Mouse (Mus musculus): ENCODE results near the gene Meis2. TPM values are rescaled to one million over a fixed set of nuclear protein-coding genes. Genes with fewer than 3 reads are reported as not detected.

The Meis2 gene
- total and polyA plus RNA-seq, 2 experiments from 2014 or later, result 106 to 204 TPM

DNA sequence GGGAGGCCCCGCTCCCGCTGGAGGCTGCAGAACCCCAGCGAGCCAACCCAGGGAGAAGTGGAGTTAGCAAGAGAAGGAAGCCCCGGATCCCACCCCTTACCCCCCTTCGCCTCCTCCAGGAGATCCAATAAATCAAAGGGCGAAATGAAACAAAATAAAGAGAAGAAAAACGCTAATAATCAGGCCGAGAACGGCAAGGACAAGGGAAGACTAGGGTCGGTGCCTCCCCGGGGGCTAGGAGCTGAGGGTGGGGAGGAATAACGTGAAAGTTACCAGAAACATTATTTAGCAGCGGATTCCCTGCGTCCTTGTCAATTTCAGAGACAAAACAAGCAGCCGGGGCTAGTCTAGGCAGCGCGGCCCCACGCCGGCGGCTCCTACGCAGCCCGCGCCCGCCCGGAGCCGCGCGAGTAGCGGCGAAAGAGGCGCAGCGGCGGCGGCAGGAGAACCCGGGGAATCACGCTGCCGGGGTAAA, 1.8 kb downstream of the Meis2 start:
- peak overlapping the region; percentile 70 for H3K4me3 ChIP-seq (ENCODE audit: low read depth, low read length)

DNA sequence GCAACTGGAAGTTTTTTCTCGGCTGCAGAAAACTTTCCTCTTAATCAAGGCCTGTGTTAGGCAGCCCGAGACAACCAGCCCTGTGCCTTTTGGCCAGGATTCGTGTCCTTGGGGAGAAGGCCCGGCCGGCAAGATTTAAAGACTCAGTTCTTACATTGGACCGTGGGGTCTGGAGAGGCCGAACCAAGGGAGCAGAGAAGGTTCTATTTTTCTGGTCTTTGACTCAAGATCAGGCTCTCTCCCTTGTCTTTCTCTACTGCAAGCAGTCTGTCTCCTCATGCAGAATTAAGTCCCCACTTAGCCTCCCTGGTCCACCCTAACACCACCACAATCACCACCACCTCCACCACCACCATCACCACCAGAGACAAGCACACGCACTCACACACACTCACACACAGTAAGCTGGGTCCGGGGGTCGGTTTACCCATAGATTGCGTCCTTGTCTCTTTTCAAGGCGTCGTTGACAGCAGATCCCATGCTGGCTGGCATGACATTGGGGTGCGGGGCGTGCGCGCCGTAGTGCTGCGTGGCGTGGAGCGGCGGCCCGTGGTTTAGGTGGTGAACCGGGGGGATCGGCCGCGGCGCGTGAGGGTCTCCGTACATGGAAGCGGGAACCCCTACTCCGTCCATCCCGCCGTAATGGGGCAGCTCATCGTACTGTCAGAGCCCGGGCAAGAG, 2.7 kb downstream of the Meis2 start:
- ATAC-seq (no peak), DNase-seq (peak; percentile 68)
- Histone ChIP-seq H3K27me3 (ENCODE audit: insufficient read depth, low read length) (no peaks in the 10 kb centered on the region), H3K9me3 (ENCODE audit: low read length) (no peaks in the 10 kb centered on the region), H3K4me1 (ENCODE audit: insufficient read depth) (no peaks in the 10 kb centered on the region; the same call in 1 of the 2 replicates), H3K9ac (peak overlapping the region; percentile 94), H3K36me3 (ENCODE audit: insufficient read depth) (no peaks in the 10 kb centered on the region), H3K27ac (ENCODE audit: low read depth, low read length) (peak overlapping the region; percentile 96), H3K4me2 (ENCODE audit: low read depth) (peak overlapping the region; percentile 61), H3K4me3 (ENCODE audit: low read depth, low read length) (peak overlapping the region; percentile 70)
- TF ChIP-seq CTCF (IDR thresholded peaks at IDR 0.05; ENCODE audit: low read depth), result no peak
- under 1% methylated on average over 36 of the region's 36 CpGs for WGBS

More for the DNA sequence above, 1.8 kb downstream of the Meis2 start:
- Histone ChIP-seq H3K27me3 (ENCODE audit: insufficient read depth, low read length) (no peaks in the 10 kb centered on the region), H3K4me2 (ENCODE audit: low read depth) (peak overlapping the region; percentile 61), H3K4me1 (ENCODE audit: insufficient read depth) (no peaks in the 10 kb centered on the region; the same call in 1 of the 2 replicates), H3K27ac (ENCODE audit: low read depth, low read length) (peak overlapping the region; percentile 96), H3K9ac (peak overlapping the region; percentile 94), H3K36me3 (ENCODE audit: insufficient read depth) (no peaks in the 10 kb centered on the region), H3K9me3 (ENCODE audit: low read length) (no peaks in the 10 kb centered on the region)
- ATAC-seq (no peak), DNase-seq (peak; percentile 66)
- 3% methylated on average over 37 of the region's 37 CpGs for WGBS
- TF ChIP-seq CTCF (IDR thresholded peaks at IDR 0.05; ENCODE audit: low read depth), result no peak

GRCm38 (mm10) chr2:116062251-116062651, 3.4 kb downstream of the Meis2 start:
- no peak for TF ChIP-seq CTCF (IDR thresholded peaks at IDR 0.05; ENCODE audit: low read depth)
- H3K9ac ChIP-seq, result peak overlapping the region; percentile 94
- H3K36me3 ChIP-seq (ENCODE audit: insufficient read depth), result no peaks in the 10 kb centered on the region
- no peaks in the 10 kb centered on the region for H3K9me3 ChIP-seq (ENCODE audit: low read length)
- H3K4me1 ChIP-seq (ENCODE audit: insufficient read depth), result no peaks in the 10 kb centered on the region; the same call in 1 of the 2 replicates
- no peaks in the 10 kb centered on the region for H3K27me3 ChIP-seq (ENCODE audit: insufficient read depth, low read length)
- peak overlapping the region; percentile 61 for H3K4me2 ChIP-seq (ENCODE audit: low read depth)
- ATAC-seq (no peak), DNase-seq (peak; percentile 63)
- peak overlapping the region; percentile 96 for H3K27ac ChIP-seq (ENCODE audit: low read depth, low read length)
- WGBS, result under 1% methylated on average over 20 of the region's 20 CpGs
- peak overlapping the region; percentile 70 for H3K4me3 ChIP-seq (ENCODE audit: low read depth, low read length)

DNA sequence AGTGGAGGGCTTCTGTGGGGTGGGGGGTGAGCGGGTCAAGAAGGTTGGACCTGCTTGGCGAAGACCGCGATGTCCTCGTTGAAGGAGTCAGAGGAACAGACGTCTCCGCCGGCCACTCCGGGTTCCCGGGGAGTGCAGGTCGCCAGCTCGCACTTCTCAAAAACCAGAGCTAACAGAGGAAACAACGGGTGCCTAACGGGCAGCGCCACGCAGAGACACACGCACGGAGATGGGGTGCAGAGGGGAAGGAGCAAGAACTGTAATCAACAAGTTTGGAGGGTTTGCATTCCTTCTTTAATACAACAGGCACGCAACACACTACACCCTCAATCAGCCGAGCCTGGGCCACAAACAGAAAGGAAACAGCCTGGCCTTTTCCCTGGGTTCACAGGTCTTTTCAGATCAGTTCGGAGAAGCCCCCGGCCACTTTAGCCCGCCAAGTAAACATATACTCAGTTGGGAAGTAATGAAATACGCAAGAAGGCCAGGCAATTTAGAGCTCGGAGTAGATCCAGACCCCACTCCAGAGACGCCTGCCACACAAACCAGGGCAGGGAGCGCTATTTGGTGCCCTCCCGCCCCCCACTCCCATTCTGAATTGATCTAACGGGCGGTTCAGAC, 4.1 kb downstream of the Meis2 start:
- no peaks in the 10 kb centered on the region; the same call in 1 of the 2 replicates for H3K4me1 ChIP-seq (ENCODE audit: insufficient read depth)
- peak overlapping the region; percentile 96 for H3K27ac ChIP-seq (ENCODE audit: low read depth, low read length)
- 2% methylated on average over 30 of the region's 30 CpGs for WGBS
- no peaks in the 10 kb centered on the region for H3K27me3 ChIP-seq (ENCODE audit: insufficient read depth, low read length)
- H3K36me3 ChIP-seq (ENCODE audit: insufficient read depth), result no peaks in the 10 kb centered on the region
- no peak for TF ChIP-seq CTCF (IDR thresholded peaks at IDR 0.05; ENCODE audit: low read depth)
- ATAC-seq (no peak), DNase-seq (peak; percentile 66)
- peak overlapping the region; percentile 94 for H3K9ac ChIP-seq
- peak overlapping the region; percentile 70 for H3K4me3 ChIP-seq (ENCODE audit: low read depth, low read length)
- H3K9me3 ChIP-seq (ENCODE audit: low read length), result no peaks in the 10 kb centered on the region
- peak overlapping the region; percentile 61 for H3K4me2 ChIP-seq (ENCODE audit: low read depth)

- Histone ChIP-seq H3K4me3 (ENCODE audit: low read depth, low read length) (peak overlapping the region; percentile 70), H3K36me3 (ENCODE audit: insufficient read depth) (no peaks in the 10 kb centered on the region), H3K4me1 (ENCODE audit: insufficient read depth) (no peaks in the 10 kb centered on the region; the same call in 1 of the 2 replicates), H3K27ac (ENCODE audit: low read depth, low read length) (peak overlapping the region; percentile 96), H3K9me3 (ENCODE audit: low read length) (no peaks in the 10 kb centered on the region), H3K4me2 (ENCODE audit: low read depth) (peak overlapping the region; percentile 61), H3K27me3 (ENCODE audit: insufficient read depth, low read length) (no peaks in the 10 kb centered on the region), H3K9ac (peak overlapping the region; percentile 94)
- no peak for TF ChIP-seq CTCF (IDR thresholded peaks at IDR 0.05; ENCODE audit: low read depth)
- 6% methylated on average over 21 of the region's 21 CpGs for WGBS
- DNase-seq, result peak; percentile 65
- ATAC-seq, result no peak
Observed at GRCm38 (mm10) chr2:116060701-116061400, 4.8 kb downstream of the Meis2 start.

DNA sequence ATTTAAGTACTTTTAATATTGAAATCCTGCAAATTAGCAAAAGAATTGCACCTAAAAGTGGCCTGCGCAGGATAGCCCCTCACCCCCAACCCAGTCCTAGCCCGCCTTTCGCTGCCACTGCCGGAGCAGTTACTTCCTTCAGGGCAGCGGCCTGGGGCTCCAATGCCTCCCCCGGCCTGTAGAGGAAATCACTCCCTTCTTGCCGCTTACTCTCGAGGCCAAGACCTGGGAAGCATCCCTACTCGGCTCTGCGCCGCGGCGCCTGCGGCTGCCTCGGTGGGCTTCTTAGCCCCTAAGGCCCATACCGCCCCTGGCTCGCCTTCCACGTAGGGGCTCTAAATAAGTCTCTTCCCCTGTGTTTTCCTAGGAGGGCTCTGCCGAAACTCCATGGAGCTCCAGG, 5.4 kb downstream of the Meis2 start:
- H3K9ac ChIP-seq, result peak overlapping the region; percentile 94
- DNase-seq, result no peak
- peak overlapping the region; percentile 70 for H3K4me3 ChIP-seq (ENCODE audit: low read depth, low read length)
- H3K9me3 ChIP-seq (ENCODE audit: low read length), result no peaks in the 10 kb centered on the region
- H3K4me1 ChIP-seq (ENCODE audit: insufficient read depth), result no peaks in the 10 kb centered on the region; the same call in 1 of the 2 replicates
- H3K27ac ChIP-seq (ENCODE audit: low read depth, low read length), result peak overlapping the region; percentile 96
- H3K36me3 ChIP-seq (ENCODE audit: insufficient read depth), result no peaks in the 10 kb centered on the region
- no peaks in the 10 kb centered on the region for H3K27me3 ChIP-seq (ENCODE audit: insufficient read depth, low read length)
- TF ChIP-seq CTCF (IDR thresholded peaks at IDR 0.05; ENCODE audit: low read depth), result no peak
- H3K4me2 ChIP-seq (ENCODE audit: low read depth), result peak overlapping the region; percentile 61
- 6% methylated on average over 18 of the region's 19 CpGs for WGBS
- ATAC-seq, result no peak

All from forebrain, postnatal 0 days (tissue).